Mouse (Mus musculus): ENCODE data around the gene Cyp2d12.
"Not testable (repeated sequence)": the region's sequence is repeated elsewhere in the genome, so short reads cannot be mapped to it uniquely, and the experiment has no call there.

Gene Cyp2d12

DNA sequence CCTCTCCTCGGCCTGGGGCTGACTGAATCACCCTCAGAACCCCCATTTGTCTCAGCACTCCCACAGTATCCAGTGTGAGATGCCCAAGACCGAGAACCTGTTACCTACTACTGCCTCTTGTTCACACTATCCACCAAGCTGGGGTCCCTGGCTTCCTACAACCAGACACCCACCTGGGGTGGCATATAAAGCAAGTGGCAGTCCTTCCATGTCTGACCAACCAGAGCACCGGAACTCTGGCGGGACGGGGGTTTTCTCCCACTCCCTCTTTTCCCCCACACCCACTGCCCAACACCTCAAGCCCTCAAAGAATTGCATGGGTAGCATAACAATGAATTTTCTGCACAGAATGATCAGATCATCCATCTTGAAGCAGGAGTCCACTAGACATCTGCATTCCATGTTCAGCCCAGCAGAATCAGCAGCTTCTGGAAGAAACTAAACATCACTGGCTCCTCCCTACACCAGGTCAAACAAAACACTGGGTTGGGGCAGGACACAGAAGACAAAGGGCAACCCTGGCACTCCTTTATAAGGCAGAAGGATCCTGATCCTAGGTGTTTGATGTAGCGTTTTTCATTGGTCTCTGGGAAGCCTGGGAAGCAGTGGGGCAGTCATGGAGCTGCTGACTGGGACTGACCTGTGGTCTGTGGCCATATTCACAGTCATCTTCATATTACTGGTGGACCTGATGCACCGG, at the start of gene Cyp2d12:
Cyp2d12 (plus strand) TSS at position 542 of the 700 bp plus-strand sequence.
- no peak for DNase-seq

DNA sequence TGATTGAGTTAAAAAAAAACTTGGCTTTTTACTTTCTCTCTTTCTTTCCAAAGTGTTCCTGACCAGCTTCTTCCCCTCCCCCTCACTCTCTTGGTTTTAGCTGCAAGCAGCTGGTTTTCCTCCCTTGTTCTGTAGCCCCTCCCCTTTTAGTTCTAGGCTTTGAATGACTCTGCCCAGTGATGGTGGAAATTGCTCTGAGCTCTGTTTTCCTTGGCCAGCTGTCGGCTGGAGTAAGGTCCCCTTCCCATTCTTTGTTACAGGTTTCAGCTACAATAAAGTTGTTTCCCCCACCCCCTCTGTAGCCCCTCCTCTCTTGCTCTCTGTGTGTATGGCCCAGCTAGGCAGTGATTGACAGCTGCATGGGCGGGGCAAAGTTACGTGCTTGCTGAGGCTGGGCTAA, 47.9 kb upstream of the Cyp2d12 start:
- no peak for DNase-seq

DNA sequence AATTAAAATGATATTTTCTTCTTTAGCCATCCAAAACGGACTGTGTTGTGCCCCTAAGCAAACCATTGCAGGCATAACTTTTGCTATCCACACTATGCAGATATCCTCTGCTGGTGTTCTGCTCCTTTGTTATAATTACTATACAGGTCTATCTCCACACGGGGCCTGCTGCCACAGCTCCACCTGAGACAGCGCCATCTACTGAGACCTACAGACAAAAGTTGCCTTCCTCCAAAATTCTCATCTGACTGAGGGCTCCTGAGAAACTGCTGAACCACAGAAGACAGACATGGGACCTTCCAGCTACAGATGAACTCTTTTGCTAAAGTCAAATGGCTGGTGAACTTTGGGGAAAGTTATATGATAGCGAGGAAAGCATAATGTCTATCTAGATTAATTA, 47.1 kb upstream of the Cyp2d12 start:
- not testable (repeated sequence) for DNase-seq

DNA sequence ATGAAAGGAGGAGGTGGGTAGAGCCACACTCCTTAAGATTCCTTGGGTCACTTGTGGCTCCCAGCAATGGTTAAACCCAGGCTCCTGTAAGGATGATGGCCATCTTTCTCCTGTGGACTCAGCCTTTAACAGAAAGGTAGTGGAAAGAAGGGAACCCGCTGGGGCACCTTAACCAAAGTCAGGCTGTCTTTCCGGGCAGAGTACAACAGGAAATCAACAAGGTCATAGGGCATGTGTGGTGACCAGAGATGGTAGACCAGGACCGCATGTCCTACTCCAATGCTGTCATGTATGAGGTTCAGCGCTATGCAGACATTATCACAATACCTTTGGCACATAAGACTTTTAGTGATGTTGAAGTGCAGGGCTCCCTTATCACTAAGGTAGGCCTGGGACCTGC, 45.4 kb upstream of the Cyp2d12 start:
- not testable (repeated sequence) for DNase-seq

DNA sequence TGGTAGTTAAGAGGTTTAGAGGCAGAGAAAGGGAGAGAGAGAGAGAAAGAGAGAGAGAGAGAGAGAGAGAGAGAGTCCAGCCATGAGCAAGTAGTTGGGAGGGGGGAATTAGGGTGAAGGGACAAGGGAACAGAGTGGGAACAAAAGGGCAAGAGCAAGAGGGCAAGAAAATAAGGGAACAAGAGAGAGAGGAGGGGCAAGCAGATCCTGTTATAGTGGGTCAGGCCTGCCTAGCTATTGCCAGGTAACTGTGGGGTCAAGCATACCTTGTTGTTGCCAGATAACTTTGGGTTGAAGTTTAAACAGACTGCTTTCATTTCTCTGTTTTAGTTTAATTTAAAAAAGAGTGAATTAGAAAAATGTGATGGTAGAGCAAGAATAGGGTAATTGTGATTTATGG, 44.4 kb upstream of the Cyp2d12 start:
- DNase-seq, result not testable (repeated sequence)

DNA sequence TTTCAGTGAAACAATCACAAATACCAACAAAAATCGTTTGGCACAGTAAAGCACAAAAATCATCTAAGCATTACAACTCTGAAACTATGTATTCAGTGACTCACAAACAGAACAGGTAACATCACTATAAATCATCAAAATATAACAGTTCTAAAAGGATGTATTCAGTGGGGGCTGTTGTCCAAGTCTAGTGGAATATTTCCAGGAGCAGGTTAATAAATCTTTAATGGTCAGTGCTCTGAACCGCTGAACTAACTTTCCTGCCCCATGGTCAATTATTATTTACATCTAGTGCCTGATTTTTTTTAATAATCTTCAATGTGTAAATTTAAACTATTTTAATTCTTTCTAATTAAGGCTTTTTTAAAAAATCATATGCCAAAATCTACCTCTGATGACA, 42.8 kb upstream of the Cyp2d12 start:
- not testable (repeated sequence) for DNase-seq

DNA sequence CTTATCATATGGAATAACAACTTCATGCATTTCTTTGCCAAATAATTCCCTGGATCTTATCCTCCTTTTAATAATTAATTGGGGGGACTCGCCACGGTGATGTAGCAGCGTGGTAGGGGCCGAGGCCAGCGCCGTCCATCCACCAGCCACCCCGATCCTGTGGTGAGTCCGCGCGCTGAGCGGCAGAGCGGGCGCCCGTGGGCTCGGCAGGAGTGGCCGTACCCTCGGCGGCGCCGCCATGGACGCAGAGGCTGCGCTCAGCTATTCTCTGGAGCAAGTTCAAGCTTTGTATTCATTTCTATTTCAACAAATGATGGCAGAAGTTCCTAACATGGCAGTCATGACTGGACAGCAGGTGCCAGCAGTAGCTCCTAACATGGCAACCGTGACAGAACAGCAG, 38.7 kb upstream of the Cyp2d12 start:
- DNase-seq, result not testable (repeated sequence)

DNA sequence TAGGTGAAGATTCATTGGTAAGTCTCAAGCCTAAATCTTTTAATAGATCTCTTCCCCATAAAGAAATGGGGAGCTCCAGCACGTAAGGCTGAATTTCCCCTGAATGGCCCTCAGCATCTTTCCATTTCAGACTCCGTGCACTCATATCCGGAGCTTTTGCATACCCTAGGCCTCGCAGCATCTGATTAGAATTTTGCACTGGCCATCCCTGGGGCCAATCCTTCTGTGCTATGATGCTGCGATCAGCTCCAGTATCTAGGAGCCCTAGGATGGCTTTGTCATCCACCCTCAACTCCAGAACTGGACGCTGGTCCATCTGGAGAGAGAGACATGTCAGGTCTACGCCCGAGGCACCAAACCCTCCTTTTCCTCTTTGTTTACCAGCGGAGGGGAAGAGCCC, 27.5 kb upstream of the Cyp2d12 start:
- DNase-seq, result not testable (repeated sequence)

DNA sequence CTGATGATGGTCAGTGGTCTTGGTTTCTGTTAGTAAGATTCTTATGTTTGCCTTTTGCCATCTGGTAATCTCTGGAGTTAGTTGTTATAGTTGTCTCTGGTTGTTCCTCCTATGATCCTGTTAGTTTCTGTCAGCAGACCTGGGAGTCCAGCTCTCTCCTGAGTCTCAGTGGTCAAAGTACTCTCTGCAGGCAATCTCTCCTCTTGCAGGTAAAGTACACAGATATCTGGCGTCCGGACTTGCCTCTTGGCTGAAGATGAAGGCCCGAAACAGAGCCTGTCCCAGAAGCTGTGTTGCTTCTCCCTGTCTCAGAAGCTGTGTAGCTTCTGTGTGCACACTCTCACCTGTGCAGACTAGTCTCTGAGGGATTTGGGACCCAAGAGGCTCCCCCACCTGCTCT, 22.2 kb upstream of the Cyp2d12 start:
- DNase-seq, result not testable (repeated sequence)

DNA sequence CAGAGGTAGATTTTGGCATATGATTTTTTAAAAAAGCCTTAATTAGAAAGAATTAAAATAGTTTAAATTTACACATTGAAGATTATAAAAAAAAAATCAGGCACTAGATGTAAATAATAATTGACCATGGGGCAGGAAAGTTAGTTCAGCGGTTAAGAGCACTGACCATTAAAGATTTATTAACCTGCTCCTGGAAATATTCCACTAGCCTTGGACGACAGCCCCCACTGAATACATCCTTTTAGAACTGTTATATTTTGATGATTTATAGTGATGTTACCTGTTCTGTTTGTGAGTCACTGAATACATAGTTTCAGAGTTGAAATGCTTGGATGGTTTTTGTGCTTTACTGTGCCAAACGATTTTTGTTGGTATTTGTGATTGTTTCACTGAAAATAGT, 11.9 kb upstream of the Cyp2d12 start:
- DNase-seq, result not testable (repeated sequence)

DNA sequence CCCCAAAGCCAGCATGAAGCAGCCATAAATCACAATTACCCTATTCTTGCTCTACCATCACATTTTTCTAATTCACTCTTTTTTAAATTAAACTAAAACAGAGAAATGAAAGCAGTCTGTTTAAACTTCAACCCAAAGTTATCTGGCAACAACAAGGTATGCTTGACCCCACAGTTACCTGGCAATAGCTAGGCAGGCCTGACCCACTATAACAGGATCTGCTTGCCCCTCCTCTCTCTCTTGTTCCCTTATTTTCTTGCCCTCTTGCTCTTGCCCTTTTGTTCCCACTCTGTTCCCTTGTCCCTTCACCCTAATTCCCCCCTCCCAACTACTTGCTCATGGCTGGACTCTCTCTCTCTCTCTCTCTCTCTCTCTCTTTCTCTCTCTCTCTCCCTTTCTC, 10.3 kb upstream of the Cyp2d12 start:
- DNase-seq, result not testable (repeated sequence)

DNA sequence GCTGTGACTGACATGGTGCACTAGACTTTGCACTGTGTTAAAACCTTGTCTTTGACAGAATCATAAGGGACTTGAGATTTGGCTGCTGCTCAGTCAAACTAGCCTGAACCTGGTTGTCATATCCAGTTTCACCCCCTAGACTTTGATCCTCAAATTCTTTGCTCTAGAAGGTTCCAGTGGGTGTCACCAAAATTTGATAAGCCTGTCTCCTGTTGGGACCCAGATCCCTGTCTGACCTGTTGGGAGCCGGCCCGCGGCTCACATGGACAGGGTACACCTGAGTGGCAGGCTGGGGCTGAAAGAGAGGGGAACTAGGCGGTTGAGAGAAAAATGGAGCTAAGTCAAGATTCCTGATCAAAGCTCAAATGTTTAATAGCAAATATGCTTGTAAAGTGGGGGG, 7.1 kb upstream of the Cyp2d12 start:
- DNase-seq, result not testable (repeated sequence)

DNA sequence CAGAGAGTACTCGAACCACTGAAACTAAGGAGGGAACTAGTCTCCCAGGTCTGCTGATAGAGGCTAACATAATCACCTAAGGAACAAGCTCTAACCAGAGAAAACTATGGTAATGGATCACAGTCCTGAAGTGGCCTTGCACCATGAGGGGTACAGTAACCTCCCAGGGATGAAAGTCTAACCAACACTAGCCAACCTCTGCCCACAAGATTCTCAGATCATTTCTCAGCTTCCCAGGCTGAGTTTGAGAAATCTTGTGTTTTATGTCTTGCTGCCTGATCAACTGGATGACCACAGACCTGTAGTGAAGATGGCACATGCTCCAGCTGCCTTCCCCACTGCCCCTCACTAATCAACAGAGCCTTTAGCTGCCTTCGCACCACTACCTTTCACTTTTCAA, 1.7 kb upstream of the Cyp2d12 start:
- not testable (repeated sequence) for DNase-seq

DNA sequence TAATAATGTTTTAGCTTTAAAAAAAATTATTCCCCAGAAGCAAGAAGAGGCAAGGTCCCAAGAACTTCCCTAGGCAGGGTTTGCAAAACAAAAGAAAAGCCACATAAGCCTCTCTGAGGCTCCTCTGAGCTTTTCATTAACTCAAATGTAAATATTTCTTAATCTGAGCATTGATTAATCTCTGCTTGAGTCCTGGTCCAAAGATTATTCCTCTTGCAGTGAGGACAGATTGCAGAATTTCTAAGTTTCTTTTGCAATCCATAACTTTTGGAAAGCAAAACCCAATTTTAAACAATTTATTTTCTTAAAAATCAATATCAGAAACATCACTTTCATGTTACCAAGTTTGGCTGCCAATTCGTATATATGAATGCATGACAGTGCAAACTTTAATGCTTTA, 18.0 kb downstream of the Cyp2d12 start:
- DNase-seq, result no peak

DNA sequence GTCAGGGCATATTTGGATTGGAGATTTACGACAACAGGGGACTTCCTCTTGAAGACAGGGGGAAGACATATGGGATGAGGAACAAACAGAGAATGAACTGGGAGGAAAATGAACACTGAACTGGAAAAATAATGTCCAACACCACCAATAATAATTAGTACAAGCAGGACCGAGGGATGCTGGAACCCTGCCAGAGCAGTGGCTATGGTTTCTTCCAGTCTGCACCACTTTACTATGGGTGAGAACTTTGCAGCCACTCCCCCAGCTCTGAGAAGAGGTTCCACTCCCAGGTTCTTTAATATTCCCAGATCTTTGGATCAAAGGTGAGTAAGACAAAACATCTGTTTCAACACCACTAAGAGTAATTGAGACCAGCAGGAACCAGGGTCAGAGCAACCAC, 24.2 kb downstream of the Cyp2d12 start:
- DNase-seq, result no peak

DNA sequence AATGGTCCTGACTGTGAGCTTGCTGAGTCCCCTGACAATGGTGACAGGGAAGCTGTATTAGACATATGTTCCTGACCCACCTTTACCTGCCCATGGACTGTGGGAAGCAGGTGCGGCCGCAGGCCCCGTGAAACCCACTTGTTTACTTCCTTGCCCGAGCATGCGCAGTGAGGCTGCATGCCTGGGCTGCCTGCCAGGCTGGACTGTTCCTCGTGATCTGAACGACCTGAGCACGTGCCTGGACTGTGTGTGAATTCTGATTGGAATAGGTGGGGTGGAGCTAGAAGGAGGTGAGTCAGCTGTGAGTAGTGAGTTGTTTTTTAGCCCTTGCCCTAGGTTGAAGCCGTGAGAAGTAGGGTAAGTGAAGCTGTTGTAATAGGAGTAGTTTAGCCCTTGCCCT, 27.7 kb downstream of the Cyp2d12 start:
- DNase-seq, result no peak

Data from cerebellum, adult 18-20 months (tissue).